Mouse (Mus musculus): Measurements from ENCODE around the gene Nemp2. TPM values are rescaled to one million over a fixed set of nuclear protein-coding genes. Genes with fewer than 3 reads are reported as not detected.

Nemp2 gene
- total RNA-seq, 1 experiment = 8.7 TPM

- Histone ChIP-seq H3K4me1 (ENCODE audit: control insufficient read depth in 2 of 2, insufficient read depth in 2 of 2, low read length in 2 of 2, poor library complexity in 1 of 2) (no peaks in the 10 kb centered on the region), H3K4me3 (ENCODE audit: insufficient read depth in 1 of 2, low read depth in 1 of 2, low read length in 2 of 2, poor library complexity in 1 of 2, severe bottlenecking in 1 of 2) (no peak overlapping the region), H3K27ac (ENCODE audit: insufficient read depth, low read depth, low read length, poor library complexity, severe bottlenecking) (no peak overlapping the region), H3K9ac (ENCODE audit: insufficient read depth, low read depth, low read length, poor library complexity, severe bottlenecking) (no peak overlapping the region), H3K9me3 (ENCODE audit: control insufficient read depth, insufficient read depth, low read depth, low read length) (no peaks in the 10 kb centered on the region), H3K36me3 (ENCODE audit: control insufficient read depth, insufficient read depth, low read length, poor library complexity, severe bottlenecking) (no peaks in the 10 kb centered on the region)
- in situ Hi-C loops (cut with MboI; ENCODE audit: low sequenced_read_pairs in 2 of 2, unreplicated experiment in 2 of 2) = loop anchor here in 1 of 2 experiments (25.0 kb wide), 1 partner anchor 299 kb away; no protein-coding TSS in a partner anchor
- DNase-seq (ENCODE audit: low read depth, low spot score) = no peak
- no peak for TF ChIP-seq HCFC1 (IDR thresholded peaks at IDR 0.05; ENCODE audit: borderline replicate concordance, insufficient read depth, low read length)
- TF ChIP-seq ZC3H11A (IDR thresholded peaks at IDR 0.05; ENCODE audit: borderline replicate concordance, low read depth, low read length) = no peak
- TF ChIP-seq CHD2 (IDR thresholded peaks at IDR 0.05; ENCODE audit: low read depth, low read length) = no peak
- TF ChIP-seq MAFK (IDR thresholded peaks at IDR 0.05; ENCODE audit: insufficient read depth, low read depth, low read length) = no peak
- TF ChIP-seq ZNF384 (IDR thresholded peaks at IDR 0.05; ENCODE audit: low read depth, low read length) = no peak
Observed at GRCm38 (mm10) chr1:52663228-52663627, 32.7 kb downstream of the Nemp2 start.

- Histone ChIP-seq H3K27ac (ENCODE audit: insufficient read depth, low read depth, low read length, poor library complexity, severe bottlenecking) (no peak overlapping the region), H3K4me1 (ENCODE audit: control insufficient read depth in 2 of 2, insufficient read depth in 2 of 2, low read length in 2 of 2, poor library complexity in 1 of 2) (no peaks in the 10 kb centered on the region), H3K9me3 (ENCODE audit: control insufficient read depth, insufficient read depth, low read depth, low read length) (no peaks in the 10 kb centered on the region), H3K9ac (ENCODE audit: insufficient read depth, low read depth, low read length, poor library complexity, severe bottlenecking) (no peak overlapping the region), H3K4me3 (ENCODE audit: insufficient read depth in 1 of 2, low read depth in 1 of 2, low read length in 2 of 2, poor library complexity in 1 of 2, severe bottlenecking in 1 of 2) (no peak overlapping the region), H3K36me3 (ENCODE audit: control insufficient read depth, insufficient read depth, low read length, poor library complexity, severe bottlenecking) (no peaks in the 10 kb centered on the region)
- in situ Hi-C loops (cut with MboI; ENCODE audit: low sequenced_read_pairs in 2 of 2, unreplicated experiment in 2 of 2) = loop anchor here in 1 of 2 experiments (25.0 kb wide), 1 partner anchor 293 kb away; no protein-coding TSS in a partner anchor
- no peak for TF ChIP-seq HCFC1 (IDR thresholded peaks at IDR 0.05; ENCODE audit: borderline replicate concordance, insufficient read depth, low read length)
- no peak for TF ChIP-seq ZNF384 (IDR thresholded peaks at IDR 0.05; ENCODE audit: low read depth, low read length)
- no peak for TF ChIP-seq CHD2 (IDR thresholded peaks at IDR 0.05; ENCODE audit: low read depth, low read length)
- TF ChIP-seq ZC3H11A (IDR thresholded peaks at IDR 0.05; ENCODE audit: borderline replicate concordance, low read depth, low read length) = no peak
- TF ChIP-seq MAFK (IDR thresholded peaks at IDR 0.05; ENCODE audit: insufficient read depth, low read depth, low read length) = no peak
- DNase-seq (ENCODE audit: low read depth, low spot score) = no peak
Observed at GRCm38 (mm10) chr1:52668743-52669323, 38.3 kb downstream of the Nemp2 start.

- TF ChIP-seq ZC3H11A (IDR thresholded peaks at IDR 0.05; ENCODE audit: borderline replicate concordance, low read depth, low read length) = no peak
- TF ChIP-seq HCFC1 (IDR thresholded peaks at IDR 0.05; ENCODE audit: borderline replicate concordance, insufficient read depth, low read length) = no peak
- TF ChIP-seq ZNF384 (IDR thresholded peaks at IDR 0.05; ENCODE audit: low read depth, low read length) = no peak
- TF ChIP-seq CHD2 (IDR thresholded peaks at IDR 0.05; ENCODE audit: low read depth, low read length) = no peak
- DNase-seq (ENCODE audit: low read depth, low spot score) = no peak
- H3K27ac ChIP-seq (ENCODE audit: insufficient read depth, low read depth, low read length, poor library complexity, severe bottlenecking) = no peak overlapping the region
- no peaks in the 10 kb centered on the region for H3K9me3 ChIP-seq (ENCODE audit: control insufficient read depth, insufficient read depth, low read depth, low read length)
- H3K9ac ChIP-seq (ENCODE audit: insufficient read depth, low read depth, low read length, poor library complexity, severe bottlenecking) = no peak overlapping the region
- H3K36me3 ChIP-seq (ENCODE audit: control insufficient read depth, insufficient read depth, low read length, poor library complexity, severe bottlenecking) = no peaks in the 10 kb centered on the region
- in situ Hi-C loops (cut with MboI; ENCODE audit: low sequenced_read_pairs in 2 of 2, unreplicated experiment in 2 of 2) = loop anchor here in 1 of 2 experiments (25.0 kb wide), 1 partner anchor 292 kb away; no protein-coding TSS in a partner anchor
- no peak overlapping the region for H3K4me3 ChIP-seq (ENCODE audit: insufficient read depth in 1 of 2, low read depth in 1 of 2, low read length in 2 of 2, poor library complexity in 1 of 2, severe bottlenecking in 1 of 2)
- no peaks in the 10 kb centered on the region for H3K4me1 ChIP-seq (ENCODE audit: control insufficient read depth in 2 of 2, insufficient read depth in 2 of 2, low read length in 2 of 2, poor library complexity in 1 of 2)
Observed at GRCm38 (mm10) chr1:52669931-52670330, 39.4 kb downstream of the Nemp2 start.

GRCm38 (mm10) chr1:52675561-52676551 lies 45.4 kb downstream of the Nemp2 start:
- H3K4me1 ChIP-seq (ENCODE audit: control insufficient read depth in 2 of 2, insufficient read depth in 2 of 2, low read length in 2 of 2, poor library complexity in 1 of 2) = no peaks in the 10 kb centered on the region
- no peaks in the 10 kb centered on the region for H3K9me3 ChIP-seq (ENCODE audit: control insufficient read depth, insufficient read depth, low read depth, low read length)
- no peak for DNase-seq (ENCODE audit: low read depth, low spot score)
- no peak overlapping the region for H3K27ac ChIP-seq (ENCODE audit: insufficient read depth, low read depth, low read length, poor library complexity, severe bottlenecking)
- no peak overlapping the region for H3K9ac ChIP-seq (ENCODE audit: insufficient read depth, low read depth, low read length, poor library complexity, severe bottlenecking)
- H3K4me3 ChIP-seq (ENCODE audit: insufficient read depth in 1 of 2, low read depth in 1 of 2, low read length in 2 of 2, poor library complexity in 1 of 2, severe bottlenecking in 1 of 2) = no peak overlapping the region
- in situ Hi-C loops (cut with MboI; ENCODE audit: low sequenced_read_pairs in 2 of 2, unreplicated experiment in 2 of 2) = no loop called here
- H3K36me3 ChIP-seq (ENCODE audit: control insufficient read depth, insufficient read depth, low read length, poor library complexity, severe bottlenecking) = no peaks in the 10 kb centered on the region
- TF ChIP-seq HCFC1 (IDR thresholded peaks at IDR 0.05; ENCODE audit: borderline replicate concordance, insufficient read depth, low read length) = no peak
- TF ChIP-seq CHD2 (IDR thresholded peaks at IDR 0.05; ENCODE audit: low read depth, low read length) = no peak
- TF ChIP-seq ZNF384 (IDR thresholded peaks at IDR 0.05; ENCODE audit: low read depth, low read length) = no peak
- no peak for TF ChIP-seq MAFK (IDR thresholded peaks at IDR 0.05; ENCODE audit: insufficient read depth, low read depth, low read length)
- no peak for TF ChIP-seq ZC3H11A (IDR thresholded peaks at IDR 0.05; ENCODE audit: borderline replicate concordance, low read depth, low read length)

Measured in ES-E14 (cell line).